Mouse (Mus musculus) layer of hippocampus, postnatal 25 days (tissue): Measurements from ENCODE around the gene Gm14744. TPM values are rescaled to one million over a fixed set of nuclear protein-coding genes. Genes with fewer than 3 reads are reported as not detected.
"Not testable (repeated sequence)": the region's sequence is repeated elsewhere in the genome, so short reads cannot be mapped to it uniquely, and the experiment has no call there.

Source experiments
- DNase-seq, 2 experiments: peaks; one replicate each; pipeline ENCODE4 v3.0.0; 2022; ENCODE audit warnings: mixed read lengths in 2 of 2, low spot score in 1 of 2; ENCODE audit errors: extremely low spot score in 1 of 2
- total RNA-seq, 2 experiments: library from RNA; stranded (reverse); gene quantifications; 2 replicates each; pipeline ENCODE4 v1.2.3; 2021

Gene Gm14744
- not detected for total RNA-seq

DNA sequence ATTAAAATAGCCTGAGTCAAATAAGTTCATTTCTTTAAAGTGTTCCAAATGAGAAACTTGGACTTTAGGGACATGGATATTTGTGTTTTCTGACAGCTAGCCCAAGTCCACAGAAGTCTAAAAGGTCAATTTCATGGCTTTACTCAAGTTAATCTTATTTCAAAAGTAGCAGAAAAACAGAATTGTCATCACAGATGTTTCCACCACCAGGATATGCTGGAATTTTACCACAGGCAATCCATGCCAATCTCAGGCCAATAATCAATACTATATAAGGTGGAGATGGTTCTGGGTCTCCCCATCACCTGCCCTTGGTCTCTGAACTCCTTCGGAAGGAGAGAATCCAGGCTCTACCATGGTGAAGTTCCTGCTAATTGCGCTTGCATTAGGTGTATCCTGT lies at the start of gene Gm14744:
Gene Gm14744, plus strand, starts transcription at position 301 of the 400 bp plus-strand sequence.
- not testable (repeated sequence) for DNase-seq

DNA sequence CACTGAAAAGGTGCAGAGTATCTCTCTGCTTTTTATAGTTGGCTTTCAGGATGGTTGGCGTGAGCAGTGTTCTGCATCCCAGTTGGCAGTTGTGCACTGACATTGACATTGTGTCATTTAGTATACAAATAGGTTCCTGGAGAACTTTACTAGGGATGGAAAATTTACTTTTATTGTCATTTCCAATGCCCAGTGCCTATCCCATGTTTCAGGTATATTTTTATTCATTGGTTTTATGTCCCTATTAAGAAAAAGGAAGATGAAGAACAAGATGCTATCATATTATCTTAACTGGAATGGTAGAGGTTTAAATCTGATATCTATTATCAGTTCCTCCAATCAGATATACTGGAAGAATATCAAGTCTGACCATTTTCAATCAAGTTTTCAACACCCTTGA lies 11.0 kb upstream of the Gm14744 start, which contains the start of gene Pbsn:
Gene Pbsn, minus strand, starts transcription at position 101 of the 400 bp plus-strand sequence.
- DNase-seq = no peak

DNA sequence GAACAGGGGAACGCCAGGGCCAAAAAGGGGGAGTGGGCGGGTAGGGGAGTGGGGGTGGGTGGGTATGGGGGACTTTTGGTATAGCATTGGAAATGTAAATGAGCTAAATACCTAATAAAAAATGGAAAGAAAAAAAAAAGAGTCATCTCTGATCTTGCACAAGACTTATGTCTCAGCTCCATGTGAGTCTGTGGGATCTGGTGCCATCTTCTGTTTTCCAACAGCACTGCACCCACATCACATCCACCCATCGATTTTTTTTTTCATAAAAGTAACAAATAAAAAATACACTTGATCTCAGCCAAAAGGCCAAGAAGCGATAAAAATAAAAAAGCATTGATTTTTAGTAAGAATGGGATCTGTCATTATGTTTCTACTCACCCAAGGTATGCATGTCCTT lies 15.5 kb downstream of the Gm14744 start:
- DNase-seq = not testable (repeated sequence)

Other genes starting within 250 kb of the Gm14744 start
- gene Prkx, start 68.5 kb upstream of the Gm14744 start, total RNA-seq = 10 to 100 TPM; 11.4 to 12.8 TPM
- not detected for gene Pbsn, start 11.1 kb upstream of the Gm14744 start, total RNA-seq
- not detected for gene 5430402E10Rik, start 60.3 kb downstream of the Gm14744 start, total RNA-seq
- not detected for gene Obp1a, start 226.6 kb downstream of the Gm14744 start, total RNA-seq